Mouse (Mus musculus) erythroblast, embryonic 14.5 days (primary cell): ENCODE measurements around the gene Add3.

ENCODE experiments used
- GATA1 ChIP-seq: IDR thresholded peaks from 2 replicates; pipeline ENCODE4 v1.6.1; 2012; ENCODE audit warnings: low read length, inconsistent platforms, mixed read lengths
- TAL1 ChIP-seq: IDR thresholded peaks from 3 replicates; pipeline ENCODE4 v1.6.1; 2012; ENCODE audit warnings: low read length, inconsistent platforms, mixed read lengths

DNA sequence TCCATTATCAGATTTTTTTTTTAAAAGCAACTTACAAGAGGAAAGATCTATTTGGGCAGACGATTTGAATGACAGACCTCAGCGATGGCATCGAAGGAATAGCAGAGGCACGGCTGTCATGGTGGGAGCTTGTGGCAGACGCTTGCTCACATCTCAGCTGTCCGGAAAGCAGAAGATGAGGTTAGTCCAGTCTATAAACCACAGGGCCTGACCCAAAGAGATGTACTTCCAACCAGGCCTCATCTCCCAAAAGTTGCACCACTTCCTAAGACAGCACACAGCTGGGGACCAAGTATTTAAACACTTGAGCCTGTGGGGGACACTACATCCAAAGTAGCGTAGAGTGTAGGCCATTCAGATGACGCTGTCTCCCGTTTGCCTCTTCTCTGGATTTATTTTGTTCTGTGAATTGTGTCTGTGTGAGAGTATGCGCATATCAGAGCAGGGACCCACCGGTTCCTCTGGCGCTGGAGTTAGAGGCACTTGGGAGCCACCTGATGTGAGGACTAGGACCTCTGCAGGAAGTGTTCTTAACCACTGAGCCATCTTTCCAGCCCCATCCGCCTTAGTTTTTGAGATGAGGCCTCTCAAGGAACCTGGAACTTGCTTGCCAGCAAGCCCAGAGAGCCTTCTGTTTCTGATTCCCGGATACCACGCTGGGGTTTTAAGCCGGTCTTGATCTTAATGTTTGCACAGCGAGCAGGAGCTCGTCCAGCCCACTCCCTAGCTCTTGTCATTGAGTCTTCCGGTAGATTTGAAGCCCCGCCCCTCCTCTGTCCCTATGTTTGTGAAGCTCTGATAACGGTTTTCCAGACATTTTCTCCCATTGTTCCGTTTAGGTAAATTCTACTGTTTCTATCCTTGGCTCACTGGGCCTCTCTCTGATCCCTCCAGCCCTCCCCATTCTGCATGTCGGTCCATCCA lies 156.3 kb downstream of the Add3 start:
- TF ChIP-seq GATA1 (no peak), TAL1 (no peak)
